Mouse (Mus musculus) activated CD4-positive, CD25-positive, alpha-beta regulatory T cell, adult 4 months (primary cell): ENCODE measurements around the gene Irf6. TPM values are rescaled to one million over a fixed set of nuclear protein-coding genes. Genes with fewer than 3 reads are reported as not detected.

Source experiments
- ATAC-seq: one replicate; pipeline ENCODE4 v1.8.0; 2017
- polyA plus RNA-seq, 2 experiments: library from polyadenylated mRNA; unstranded; fragments of 100-300 nt; shearing (Covaris generic); gene quantifications; one replicate each; pipeline ENCODE4 v1.2.1; 2017

Irf6 gene
- polyA plus RNA-seq, 2 experiments from 2014 or later = 3.5 to 5.9 TPM

DNA sequence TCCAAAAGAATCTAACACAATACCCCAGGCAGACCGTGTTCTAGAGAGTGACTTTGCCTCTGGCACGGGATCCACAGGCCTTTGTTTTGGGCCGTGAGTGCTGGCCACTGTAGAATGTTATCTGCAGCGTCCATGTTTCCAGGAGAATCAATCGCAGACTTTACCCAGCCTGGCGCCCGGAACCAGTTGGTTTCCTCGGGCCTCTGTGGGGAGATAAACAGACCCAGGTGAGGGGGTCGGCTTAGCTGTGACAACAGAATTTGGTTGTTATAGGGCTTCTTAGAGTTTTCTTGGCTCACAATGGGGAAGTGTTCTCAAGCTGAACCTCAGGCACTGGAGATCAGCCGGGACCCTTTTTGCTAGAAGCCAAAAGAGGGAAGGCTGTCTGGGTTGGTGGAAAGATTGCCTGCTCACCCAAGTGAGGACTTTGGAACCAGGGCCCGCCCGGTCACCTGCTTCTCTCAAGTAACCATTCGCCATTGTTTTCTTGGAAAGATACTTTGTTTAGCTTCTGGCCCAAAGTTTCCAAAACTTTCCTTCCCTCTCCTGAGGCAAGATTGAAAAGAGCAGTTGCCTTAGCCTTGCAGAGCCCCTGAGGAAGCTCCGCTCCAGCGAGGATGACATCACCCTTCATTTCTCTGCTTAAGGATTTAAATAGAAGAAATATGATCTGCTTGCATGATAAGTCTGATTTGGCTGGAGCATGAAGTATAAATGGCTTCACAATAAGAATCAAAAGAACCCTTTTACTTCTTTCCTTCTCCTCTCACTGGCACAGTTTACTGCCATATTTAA, 3.6 kb downstream of the Irf6 start:
- no peak for ATAC-seq

DNA sequence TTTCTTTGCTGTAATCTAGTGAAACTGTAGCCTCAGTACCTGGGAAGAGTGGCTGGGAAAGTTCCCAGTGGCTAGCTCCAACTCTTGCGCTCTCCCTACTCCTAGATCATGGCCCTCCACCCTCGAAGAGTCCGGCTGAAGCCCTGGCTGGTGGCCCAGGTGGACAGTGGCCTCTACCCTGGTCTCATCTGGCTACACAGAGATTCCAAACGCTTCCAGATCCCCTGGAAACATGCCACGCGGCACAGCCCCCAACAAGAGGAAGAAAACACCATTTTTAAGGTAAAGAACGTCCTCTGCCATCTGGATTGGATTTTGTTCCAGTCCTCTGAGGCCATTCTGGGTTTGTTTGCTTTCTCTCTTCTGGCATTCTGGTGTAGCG, 4.2 kb downstream of the Irf6 start:
- ATAC-seq = no peak

DNA sequence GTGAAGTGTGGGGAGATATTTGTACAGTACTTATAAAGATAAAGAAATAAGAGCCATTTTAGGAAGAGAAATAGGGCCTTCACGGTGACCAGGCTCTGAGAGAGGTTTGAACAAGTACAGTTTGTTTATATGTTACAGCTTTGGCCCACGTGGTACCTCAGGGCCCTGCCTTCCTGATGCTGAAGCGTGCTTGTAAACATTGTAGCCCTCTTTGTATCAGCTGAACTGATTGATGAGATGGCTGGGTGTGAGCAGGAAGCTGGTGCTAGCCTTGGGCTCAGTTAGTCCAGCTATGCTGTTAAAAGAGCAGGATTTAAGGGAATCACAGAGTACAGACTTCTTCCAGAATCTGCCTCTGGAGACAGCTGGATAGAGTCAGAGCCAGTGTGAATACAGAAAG, 6.3 kb downstream of the Irf6 start:
- peak; percentile 60 for ATAC-seq

DNA sequence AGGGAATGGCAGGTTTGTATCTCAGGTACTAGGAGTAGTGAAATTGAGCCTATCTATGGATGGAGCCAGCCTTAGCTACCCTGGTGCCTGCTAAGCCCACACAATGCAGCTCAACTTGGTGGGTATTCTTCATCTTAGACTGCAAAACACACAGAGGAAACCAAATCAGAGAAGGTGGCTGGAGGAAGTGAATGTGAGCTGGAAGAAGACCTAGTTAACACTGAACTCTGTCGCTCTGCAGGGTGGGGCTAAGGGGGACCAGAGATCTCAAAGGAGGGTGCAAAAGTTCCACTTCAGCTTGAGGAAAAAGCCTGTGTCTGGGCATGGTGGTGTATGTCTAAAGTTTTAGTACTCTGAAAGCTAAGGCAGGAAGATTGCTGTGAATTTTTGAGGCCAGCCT, 6.7 kb downstream of the Irf6 start:
- peak; percentile 43 for ATAC-seq

DNA sequence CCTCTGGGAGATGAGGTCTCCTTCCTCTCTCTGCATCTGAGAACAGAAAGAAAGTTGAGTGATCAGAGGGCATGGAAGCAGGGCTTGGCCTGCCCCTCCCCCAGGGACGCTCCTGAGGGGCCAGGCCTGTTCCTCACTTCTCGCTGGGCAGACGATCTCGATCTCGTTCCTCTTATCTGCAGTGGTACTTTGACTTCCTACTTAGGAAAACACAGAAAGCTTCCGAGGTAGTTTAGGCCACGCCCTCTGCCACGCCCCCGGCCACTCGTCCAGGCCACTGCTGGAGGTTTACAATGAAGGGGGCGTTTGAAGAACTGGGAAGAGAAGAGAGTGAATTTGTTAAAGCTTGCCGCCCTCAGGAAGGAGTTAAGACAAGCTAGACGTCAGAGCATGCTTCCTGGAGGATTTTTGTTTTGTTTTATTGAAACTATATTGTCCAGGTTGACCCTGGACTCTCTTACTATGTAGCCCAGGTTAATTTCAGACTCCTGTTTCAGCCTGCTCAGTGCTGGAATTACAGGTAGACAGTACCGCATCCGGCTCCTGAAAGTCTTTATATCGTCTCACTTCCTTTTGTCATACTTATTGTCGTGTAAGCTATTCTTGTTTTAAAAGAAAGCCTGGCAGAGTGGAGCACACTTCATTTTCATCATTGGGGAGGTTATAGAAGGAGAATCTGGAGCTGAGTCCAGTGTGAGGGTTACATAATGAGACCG, 7.6 kb downstream of the Irf6 start:
- ATAC-seq = peak; percentile 51

DNA sequence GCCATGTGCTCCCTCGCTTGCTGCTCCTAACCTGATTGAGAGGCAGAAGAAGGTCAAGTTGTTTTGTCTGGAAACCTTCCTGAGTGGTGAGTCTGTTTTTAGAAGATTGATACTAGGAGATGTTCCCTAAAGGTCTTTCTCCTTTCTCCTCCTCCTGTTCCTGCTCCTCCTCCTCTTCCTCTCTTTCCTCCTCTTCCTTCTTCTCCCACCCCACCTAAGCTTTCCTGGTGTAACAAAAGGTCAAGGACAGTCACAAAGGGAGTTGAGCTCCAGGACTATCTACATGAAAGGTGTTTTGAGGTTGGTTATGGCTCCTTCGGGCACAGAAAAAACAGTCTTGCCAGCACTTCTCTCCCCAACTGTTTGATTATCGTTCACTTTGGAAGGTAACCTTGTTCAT, 14.8 kb downstream of the Irf6 start, which contains the start of gene A130010J15Rik:
TSS of gene A130010J15Rik (plus strand) at position 301 of the 400 bp plus-strand sequence.
- ATAC-seq = no peak

DNA sequence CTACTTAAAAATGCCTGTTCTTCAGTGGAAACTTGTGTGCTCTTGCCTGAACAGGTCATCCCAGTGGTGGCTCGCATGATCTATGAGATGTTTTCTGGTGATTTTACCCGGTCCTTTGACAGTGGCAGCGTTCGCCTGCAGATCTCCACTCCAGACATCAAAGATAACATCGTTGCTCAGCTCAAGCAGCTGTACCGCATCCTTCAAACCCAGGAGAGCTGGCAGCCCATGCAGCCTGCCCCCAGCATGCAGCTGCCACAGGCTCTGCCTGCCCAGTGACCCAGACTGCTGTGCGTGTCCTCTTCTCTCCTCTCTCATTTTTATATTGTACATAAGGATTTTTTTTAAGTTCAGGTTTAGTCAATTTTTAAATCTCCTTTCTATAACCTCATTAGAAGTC, 16.3 kb downstream of the Irf6 start:
- no peak for ATAC-seq

DNA sequence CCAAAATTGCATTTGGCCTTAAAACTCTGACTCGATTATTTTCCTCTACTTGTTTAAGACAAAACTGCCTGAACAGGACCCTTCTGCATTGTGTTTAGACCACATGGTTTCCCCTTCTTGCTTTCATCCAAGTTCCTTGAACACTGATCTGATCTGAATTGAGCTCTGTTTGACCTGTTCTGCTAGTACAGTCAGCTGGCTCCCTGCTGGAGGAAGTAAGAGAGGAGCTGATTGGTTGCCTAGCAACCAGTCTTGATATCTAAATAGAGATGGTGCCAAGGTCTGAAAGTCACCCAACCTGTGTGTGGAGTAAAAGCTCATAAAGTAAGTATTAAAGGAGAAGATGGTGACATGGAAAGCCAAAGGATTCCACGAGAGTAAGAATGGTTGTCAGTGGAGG, 16.9 kb downstream of the Irf6 start:
- ATAC-seq = peak; percentile 33

DNA sequence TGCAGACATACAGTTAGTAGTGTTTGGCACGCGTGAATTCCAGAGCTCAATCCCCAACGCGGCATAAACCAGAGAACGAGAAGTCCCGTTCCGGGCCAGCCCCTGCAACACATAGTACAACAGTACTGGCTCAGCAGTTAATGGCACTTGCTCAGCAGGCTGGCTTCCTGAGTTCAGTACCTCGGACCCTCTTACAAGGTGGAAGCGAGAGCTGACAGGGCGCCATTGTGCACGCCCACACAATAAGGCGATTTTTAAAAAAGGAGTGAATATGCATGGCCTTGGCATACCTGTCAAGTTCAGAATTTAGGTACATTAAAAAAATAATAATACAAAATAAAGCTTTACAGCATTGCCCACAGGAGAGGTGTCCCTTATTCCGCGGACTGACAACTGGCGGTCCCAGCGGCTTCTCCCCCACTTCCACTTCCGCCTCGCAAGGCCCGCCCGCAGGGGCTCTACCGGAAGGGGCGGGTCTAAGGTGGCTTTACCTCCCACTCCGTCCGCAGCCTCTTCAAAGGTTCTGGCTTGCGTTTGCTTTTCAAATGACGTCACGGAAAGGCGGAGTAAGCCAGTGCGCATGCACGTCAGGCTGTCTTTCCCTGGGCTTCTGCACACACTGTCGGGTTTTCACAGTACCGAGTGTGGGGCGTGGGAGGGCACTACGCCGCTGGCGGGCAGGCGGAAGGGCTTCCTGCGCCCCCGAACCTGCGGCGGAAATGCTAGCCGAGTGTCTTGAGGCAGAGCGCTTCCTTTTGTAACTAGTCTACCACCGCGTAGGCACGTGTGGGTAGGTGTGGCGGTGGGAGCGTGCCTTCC, 20.3 kb downstream of the Irf6 start:
- peak; percentile 89 for ATAC-seq

DNA sequence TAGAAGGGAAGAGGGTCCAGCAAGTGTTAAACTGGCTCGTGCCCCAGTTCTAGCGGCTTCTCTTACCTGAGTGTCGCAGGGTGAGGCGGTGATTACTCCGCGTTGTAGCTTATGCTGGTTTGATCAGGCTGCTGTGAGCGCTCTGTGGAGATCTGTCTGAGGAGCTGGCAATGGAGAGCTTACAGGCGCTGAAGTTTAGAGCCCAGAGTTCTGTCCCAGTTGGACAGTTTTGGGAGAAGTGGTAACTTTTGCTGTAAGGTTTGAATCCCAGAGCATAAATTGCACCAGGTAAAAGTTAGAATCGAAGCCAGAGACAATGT, 20.9 kb downstream of the Irf6 start:
- ATAC-seq = no peak

DNA sequence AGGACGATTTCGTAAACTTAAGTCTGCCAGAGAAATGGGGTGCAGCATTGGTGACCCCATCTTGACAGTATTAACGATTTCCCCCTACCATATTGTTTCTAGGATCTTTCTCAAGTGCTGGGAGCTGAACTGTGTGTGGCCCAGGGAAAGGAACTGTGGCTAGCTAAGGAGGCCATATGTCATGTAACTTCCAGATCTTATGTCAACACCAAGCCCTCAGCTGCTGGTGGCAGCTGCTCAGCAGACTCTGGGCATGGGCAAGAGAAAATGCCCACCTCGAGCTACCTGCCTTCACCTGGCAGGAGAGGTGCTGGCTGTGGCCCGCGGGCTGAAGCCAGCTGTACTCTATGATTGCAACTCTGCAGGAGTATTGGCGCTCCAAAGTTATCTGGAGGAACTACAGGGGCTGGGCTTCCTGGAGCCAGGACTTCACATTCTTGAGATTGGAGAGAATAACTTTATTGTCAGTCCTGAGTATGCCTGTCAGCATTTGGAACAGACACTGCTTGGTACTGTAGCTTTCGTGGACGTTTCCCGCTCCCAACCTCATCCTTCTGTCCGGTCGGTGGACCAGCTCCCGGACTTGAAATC, 21.3 kb downstream of the Irf6 start:
- no peak for ATAC-seq

DNA sequence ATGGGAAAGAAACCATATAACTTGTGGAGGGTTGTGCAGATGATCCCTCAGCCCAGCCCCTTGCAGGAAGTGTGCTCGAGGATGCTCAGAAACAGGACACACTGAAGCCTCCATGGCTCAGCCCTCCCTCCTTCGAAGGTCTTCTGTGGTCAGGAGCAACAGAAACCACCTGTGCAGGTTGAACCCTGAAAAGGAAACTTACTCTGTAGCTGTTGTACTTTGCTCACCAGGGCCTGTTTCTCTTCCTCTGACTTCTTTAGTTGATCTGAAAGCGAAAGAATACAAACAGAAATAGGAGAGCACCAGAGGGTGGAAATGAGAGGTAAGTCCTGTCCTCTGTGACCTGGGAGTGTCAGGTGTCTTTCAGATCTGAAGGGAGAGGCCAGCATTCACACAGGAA, 28.2 kb downstream of the Irf6 start:
- ATAC-seq = peak; percentile 79

DNA sequence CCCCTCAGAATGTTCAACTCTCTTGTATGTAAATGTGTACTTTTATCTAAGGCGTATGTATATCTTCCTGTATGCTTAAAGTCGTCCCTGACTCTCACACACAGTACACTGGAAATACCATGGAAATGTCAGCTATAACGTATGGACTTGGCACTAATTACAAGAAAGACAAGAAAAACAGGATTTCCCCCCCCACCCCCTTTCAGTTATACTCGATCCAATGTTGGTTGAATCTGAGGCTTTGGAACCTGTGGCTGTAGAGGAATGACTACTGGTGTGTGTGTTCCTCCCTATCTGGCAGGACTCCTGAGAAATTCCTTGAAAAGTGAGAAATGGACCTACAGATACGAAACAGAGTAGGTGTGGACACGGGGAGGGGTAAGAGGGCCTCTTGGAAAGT, 35.3 kb downstream of the Irf6 start:
- ATAC-seq = no peak

DNA sequence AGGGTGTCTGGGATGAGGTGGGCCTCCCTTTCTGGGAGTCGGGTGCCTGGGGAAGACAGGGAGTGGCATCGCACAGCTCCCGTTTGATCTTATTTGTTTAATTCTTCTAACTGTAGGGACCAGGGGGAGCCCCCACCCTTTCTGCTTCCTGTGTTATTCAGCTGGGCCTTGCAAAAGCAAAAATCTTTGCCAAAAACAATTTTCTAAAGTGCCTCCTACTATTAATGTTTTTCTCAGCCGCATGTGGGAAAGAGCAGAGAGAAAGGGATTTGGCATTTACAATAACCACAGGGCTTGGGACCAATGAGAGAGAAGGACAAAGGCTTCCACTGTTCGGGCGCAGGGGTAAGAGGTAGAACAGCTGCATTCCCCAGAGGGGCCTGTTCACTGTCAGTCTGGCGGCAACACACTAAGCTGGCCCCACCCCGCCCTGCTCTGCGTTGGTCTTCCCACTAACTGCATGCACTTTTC, 36.3 kb downstream of the Irf6 start:
- peak; percentile 74 for ATAC-seq

DNA sequence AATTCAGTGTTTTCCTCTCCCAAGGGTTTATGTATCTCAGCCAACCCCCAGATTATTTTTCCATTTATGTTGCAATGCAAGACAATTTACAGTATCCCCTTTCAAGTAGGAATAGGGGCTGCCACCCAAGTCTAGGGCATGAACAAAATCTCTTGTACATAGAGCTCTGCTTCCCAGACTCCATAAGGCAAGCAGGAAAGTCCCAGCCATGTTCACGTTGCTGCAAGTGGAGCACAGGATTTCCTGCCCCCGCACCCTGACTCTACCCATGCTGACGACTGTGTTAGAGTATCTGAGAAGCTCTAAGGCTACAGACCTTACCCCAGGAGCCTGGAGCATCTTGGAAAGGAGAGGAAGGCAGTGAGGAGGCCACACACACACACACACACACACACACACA, 36.9 kb downstream of the Irf6 start:
- peak; percentile 24 for ATAC-seq

DNA sequence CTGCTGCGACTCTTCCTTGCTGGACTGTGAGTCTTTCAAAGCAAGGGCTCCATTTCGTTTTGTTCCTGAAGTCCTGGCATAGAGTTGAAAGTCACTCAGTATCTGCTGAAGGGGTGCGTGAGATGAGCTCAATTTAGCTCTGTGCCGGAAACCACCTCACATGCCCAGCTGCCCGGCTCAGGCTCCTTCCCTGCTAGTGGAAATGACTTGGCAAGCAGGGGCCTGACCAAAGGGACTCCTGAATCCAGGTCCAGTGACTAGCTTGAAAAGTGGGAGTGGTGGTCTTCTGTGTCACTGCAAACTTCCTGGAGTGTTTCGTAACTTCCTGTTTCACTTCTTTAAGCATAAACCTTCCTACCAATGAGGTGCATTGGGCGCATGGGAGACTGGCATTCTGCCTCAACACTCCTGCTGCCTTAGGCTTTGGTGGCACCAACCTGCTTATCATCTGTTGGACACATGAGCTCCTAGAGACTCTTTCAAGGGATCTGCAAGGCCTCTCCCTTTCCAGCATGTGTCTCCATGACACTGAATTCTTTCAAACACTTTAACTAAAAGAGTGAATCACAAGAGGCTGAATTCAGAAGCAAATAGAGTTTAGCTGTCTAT, 38.9 kb downstream of the Irf6 start:
- no peak for ATAC-seq

DNA sequence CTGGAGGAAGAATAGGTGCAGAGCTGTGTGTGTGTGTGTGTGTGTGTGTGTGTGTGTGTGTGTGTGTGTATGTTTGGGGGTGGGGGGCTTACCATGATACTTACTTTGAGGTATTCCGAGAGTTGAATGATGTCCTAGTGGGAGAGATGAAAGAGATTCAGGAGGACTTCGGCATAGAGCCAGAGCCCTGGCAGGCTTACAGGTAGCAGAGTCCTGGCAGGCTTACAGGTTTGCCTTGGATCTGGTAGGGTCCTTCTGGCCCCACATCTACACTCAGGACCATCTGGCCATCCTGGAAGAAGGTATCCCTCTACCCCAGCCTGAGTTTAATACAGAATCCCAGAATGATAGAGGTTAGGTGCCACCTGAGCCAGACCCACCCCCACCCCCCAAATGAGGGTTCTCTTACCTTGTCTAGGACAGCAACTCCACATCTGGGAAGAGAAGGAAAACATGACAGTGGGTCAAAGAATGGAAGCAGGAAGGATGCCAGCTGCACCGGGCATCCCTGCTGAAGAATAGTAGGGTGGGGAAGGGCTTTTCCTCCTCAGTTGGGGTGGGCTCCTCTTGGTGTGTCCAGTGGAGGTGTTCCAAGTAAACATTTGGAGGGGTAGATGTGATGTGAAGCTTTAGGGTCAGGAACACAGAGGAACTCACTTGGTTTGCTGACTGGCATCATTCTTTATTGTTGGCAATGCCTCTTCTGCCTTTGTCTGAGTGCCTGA, 41.7 kb downstream of the Irf6 start:
- ATAC-seq = no peak

DNA sequence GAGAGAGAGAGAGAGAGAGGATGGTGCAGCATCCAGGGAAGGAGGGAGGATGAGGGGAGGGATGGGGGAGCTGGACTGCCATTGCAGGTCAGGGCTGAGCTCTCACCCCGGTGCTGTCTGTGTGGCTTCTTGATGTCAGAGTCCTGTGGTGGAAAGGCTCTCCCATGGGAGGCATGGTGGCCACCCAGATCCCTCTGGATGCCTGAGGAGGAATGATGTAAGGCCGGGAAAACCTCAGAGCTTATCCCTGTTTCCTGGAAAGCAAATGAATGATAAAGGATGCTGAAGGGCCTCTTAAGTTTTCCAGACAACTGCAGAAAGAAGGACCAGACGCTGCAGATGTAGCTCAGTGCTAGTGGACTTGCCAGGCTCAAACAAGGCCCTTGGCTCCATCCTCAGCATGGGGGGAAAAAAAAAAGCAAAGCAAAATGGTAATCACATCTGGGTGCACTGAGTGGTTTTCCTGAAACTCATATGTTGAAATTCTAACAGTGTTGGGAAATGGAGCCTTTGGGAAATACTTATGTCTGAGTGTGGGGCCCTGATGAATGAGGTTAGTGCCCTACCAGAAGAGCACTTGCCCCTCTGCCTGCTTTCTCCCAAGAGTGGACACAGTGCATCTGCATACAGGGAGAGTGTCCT, 42.4 kb downstream of the Irf6 start:
- ATAC-seq = no peak

DNA sequence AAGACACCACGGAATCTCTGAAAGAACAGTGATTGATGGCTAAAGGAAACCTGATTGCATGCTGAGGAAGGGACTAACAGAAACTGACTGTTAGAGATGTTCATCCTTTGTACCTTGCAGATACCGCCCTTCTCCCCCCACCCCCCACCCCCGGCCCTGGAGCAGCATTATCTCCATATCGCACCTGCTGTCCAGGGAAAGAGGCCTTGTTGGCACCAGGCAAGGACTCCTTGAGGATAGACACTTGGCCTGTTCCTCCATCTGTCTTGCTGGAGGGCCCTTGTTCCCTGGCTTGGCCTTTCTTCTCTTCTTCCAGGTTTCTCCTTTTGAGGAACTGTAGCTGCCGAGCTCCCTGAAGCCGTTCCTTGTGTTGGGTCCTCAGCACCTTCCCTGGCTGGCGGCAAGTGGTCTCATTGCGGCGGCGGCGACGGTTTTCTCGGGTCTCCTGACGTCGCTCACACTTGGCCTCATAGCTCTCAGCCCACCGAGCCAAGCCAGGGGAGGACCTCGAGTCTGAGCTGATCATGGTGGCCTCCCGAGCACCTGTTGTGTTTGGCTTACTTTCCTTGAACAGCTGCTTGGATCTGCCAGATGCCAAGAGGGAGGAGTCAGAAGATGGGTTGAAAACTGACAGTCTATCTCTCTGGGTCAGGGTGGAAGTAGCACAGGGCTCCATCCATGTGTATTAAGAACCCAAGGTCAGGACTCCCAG, 44.7 kb downstream of the Irf6 start:
- no peak for ATAC-seq

DNA sequence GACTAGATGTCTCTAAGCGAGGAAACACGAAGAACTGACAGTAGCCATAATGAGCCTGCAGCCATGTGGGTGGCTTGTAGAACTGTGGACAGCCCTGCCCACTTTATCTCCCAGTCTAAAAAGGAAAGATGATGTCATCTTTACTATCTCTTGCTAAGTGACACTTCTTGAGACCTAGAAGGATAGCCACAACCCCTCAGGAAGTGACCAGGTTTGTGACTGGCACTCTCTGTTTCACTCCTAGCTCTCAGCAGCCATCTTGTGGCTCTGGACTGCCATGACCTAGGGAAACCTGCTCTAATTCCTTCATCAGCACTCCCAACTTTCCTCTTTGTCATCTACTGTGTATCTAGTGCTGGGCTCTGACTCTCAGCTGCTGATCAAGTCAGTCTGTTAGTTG, 45.4 kb downstream of the Irf6 start:
- ATAC-seq = peak; percentile 6
